ENCODE assay signal across 17 mouse cellular contexts in genomic region chr10:117103854-117104598, GRCm38 (mm10). TPM values are rescaled to one million over a fixed set of nuclear protein-coding genes. Genes with fewer than 3 reads are reported as not detected.
DNase-seq lines count a peak whose midpoint lies in the region; ATAC-seq lines count a peak whose summit lies in the region.
"Had no signal": no experiment of that assay in that cellular context is flagged by ENCODE, and none has a peak within 500 bp of the region (broad histone marks: within the 10 kb centered on the region; RNA-seq: fewer than 3 reads in every experiment).

No protein-coding gene starts in this region.

- H3K9ac ChIP-seq in heart, embryonic 12.5 days, result no peak overlapping the region
- peak overlapping the region; percentile 28 for H3K9ac ChIP-seq in liver, embryonic 15.5 days
- H3K9ac ChIP-seq: hindbrain, embryonic 12.5 days had no signal

- H3K4me1 ChIP-seq in heart, embryonic 12.5 days (replicated peaks), result peaks cover 50% of the 10 kb centered on the region
- peaks cover 90% of the 10 kb centered on the region for H3K4me1 ChIP-seq in erythroblast, embryonic 14.5 days (ENCODE audit: control insufficient read depth)
- peaks cover 79% of the 10 kb centered on the region for H3K4me1 ChIP-seq in liver, embryonic 15.5 days (replicated peaks)

- H3K4me3 ChIP-seq in heart, embryonic 12.5 days, result no peak overlapping the region
- H3K4me3 ChIP-seq in erythroblast, embryonic 14.5 days (replicated peaks), result peak overlapping the region; percentile 18
- no peak overlapping the region for H3K4me3 ChIP-seq in liver, embryonic 15.5 days (replicated peaks)
- H3K4me3 ChIP-seq: forebrain, embryonic 10.5 days; hindbrain, embryonic 12.5 days; limb, embryonic 10.5 days had no signal

- 0 out of 2 replicates have a peak overlapping the region, but pooled peaks have one; percentile 2 for H3K4me2 ChIP-seq in heart, embryonic 12.5 days
- H3K4me2 ChIP-seq in liver, embryonic 15.5 days, result peak overlapping the region; percentile 39
- H3K4me2 ChIP-seq: hindbrain, embryonic 12.5 days had no signal

- 0 out of 2 replicates have a peak, but pooled peaks cover 3% of the 10 kb centered on the region for H3K36me3 ChIP-seq in heart, embryonic 12.5 days
- H3K36me3 ChIP-seq in erythroblast, embryonic 14.5 days (ENCODE audit: control insufficient read depth), result peaks cover 70% of the 10 kb centered on the region
- peaks cover 18% of the 10 kb centered on the region for H3K36me3 ChIP-seq in liver, embryonic 15.5 days (replicated peaks)
- H3K36me3 ChIP-seq: forebrain, embryonic 10.5 days; hindbrain, embryonic 12.5 days; limb, embryonic 10.5 days had no signal

- intact Hi-C loops in heart, postnatal 25 days (cut with DNase I), result no loop called here

- ATAC-seq in heart, embryonic 12.5 days (ENCODE audit: insufficient number of reproducible peaks, low FRiP score), result peak; percentile 72
- peak; percentile 45 for ATAC-seq in liver, embryonic 15.5 days (ENCODE audit: insufficient read depth)
- ATAC-seq in monocyte, adult 5-6 weeks (replicated peaks; ENCODE audit: insufficient number of reproducible peaks, low FRiP score, low TSS enrichment, poor library complexity, severe bottlenecking), result no peak

- no peaks in the 10 kb centered on the region for H3K27me3 ChIP-seq in heart, embryonic 12.5 days (replicated peaks)
- no peaks in the 10 kb centered on the region for H3K27me3 ChIP-seq in erythroblast, embryonic 14.5 days (ENCODE audit: control insufficient read depth)
- no peaks in the 10 kb centered on the region for H3K27me3 ChIP-seq in liver, embryonic 15.5 days
- H3K27me3 ChIP-seq: hindbrain, embryonic 12.5 days had no signal

- no peaks in the 10 kb centered on the region for H3K9me3 ChIP-seq in heart, embryonic 12.5 days (replicated peaks)
- H3K9me3 ChIP-seq in erythroblast, embryonic 14.5 days (ENCODE audit: control insufficient read depth, low read length), result no peaks in the 10 kb centered on the region
- H3K9me3 ChIP-seq in liver, embryonic 15.5 days (replicated peaks), result no peaks in the 10 kb centered on the region
- H3K9me3 ChIP-seq: forebrain, embryonic 10.5 days; hindbrain, embryonic 12.5 days; limb, embryonic 10.5 days had no signal

- no peak for DNase-seq in heart, postnatal 25 days (ENCODE audit: low spot score)
- peak; percentile 70 for DNase-seq in A20 (ENCODE audit: low read depth, low spot score)
- no peak for DNase-seq in adrenal gland, postnatal 25 days
- no peak for DNase-seq in spleen, postnatal 36 days (ENCODE audit: low spot score in 2 of 2)
- DNase-seq: embryo, embryonic 11 days; lung, postnatal 14 days; right cerebral cortex, postnatal 14 days had no signal

- peak overlapping the region; percentile 80 for H3K27ac ChIP-seq in heart, embryonic 12.5 days (ENCODE audit: poor library complexity, severe bottlenecking)
- H3K27ac ChIP-seq in liver, embryonic 15.5 days (replicated peaks), result peak overlapping the region; percentile 87
- H3K27ac ChIP-seq: hindbrain, embryonic 12.5 days; limb, embryonic 10.5 days had no signal

RNA-seq across cellular contexts. Expression of gene Cct2, which starts 40.4 kb away (rescaled TPM):
- 171 and 182 TPM in 2 replicates for polyA plus RNA-seq in heart, embryonic 12.5 days (2016; fragmentation: Nextera tagmentation; extraction: Ambion mirVana)
- 100 to 1,000 TPM; 129 to 137 TPM for total RNA-seq in heart, postnatal 25 days (2021)
- polyA plus RNA-seq in erythroblast, embryonic 14.5 days (2012), result 2.0 and 3.3 TPM in 2 replicates
- 141 and 142 TPM in 2 replicates for polyA plus RNA-seq in liver, embryonic 15.5 days (2015; fragmentation: Nextera tagmentation; extraction: Ambion mirVana)
- 289 to 360 TPM (median 315 TPM) in 3 replicates for total RNA-seq in monocyte, adult 5-6 weeks (2017)
- total RNA-seq in adrenal gland, postnatal 25 days (2021), result 236 and 244 TPM in 2 replicates

RNA-seq across cellular contexts. Expression of gene Frs2, which starts 44.3 kb away (rescaled TPM):
- 23.4 and 25.0 TPM in 2 replicates for polyA plus RNA-seq in heart, embryonic 12.5 days (2016; fragmentation: Nextera tagmentation; extraction: Ambion mirVana)
- 10 to 100 TPM; 16.3 to 17.1 TPM for total RNA-seq in heart, postnatal 25 days (2021)
- polyA plus RNA-seq in erythroblast, embryonic 14.5 days (2012), result 0.26 and 0.39 TPM in 2 replicates
- 6.9 and 7.5 TPM in 2 replicates for polyA plus RNA-seq in liver, embryonic 15.5 days (2015; fragmentation: Nextera tagmentation; extraction: Ambion mirVana)
- 9.1 to 21.4 TPM (median 12.1 TPM) in 3 replicates for total RNA-seq in monocyte, adult 5-6 weeks (2017)
- total RNA-seq in adrenal gland, postnatal 25 days (2021), result 29.0 and 29.5 TPM in 2 replicates

RNA-seq across cellular contexts. Expression of gene Lrrc10, which starts 58.9 kb away (rescaled TPM):
- polyA plus RNA-seq in heart, embryonic 12.5 days (2016; fragmentation: Nextera tagmentation; extraction: Ambion mirVana), result 52.9 and 57.4 TPM in 2 replicates
- total RNA-seq in heart, postnatal 25 days (2021), result 100 to 1,000 TPM; 175 to 176 TPM
- polyA plus RNA-seq in erythroblast, embryonic 14.5 days (2012), result not detected in 2 replicates
- polyA plus RNA-seq in liver, embryonic 15.5 days (2015; fragmentation: Nextera tagmentation; extraction: Ambion mirVana), result not detected in 2 replicates
- total RNA-seq in monocyte, adult 5-6 weeks (2017), result not detected in 3 replicates
- not detected in 2 replicates for total RNA-seq in adrenal gland, postnatal 25 days (2021)
- total RNA-seq: midbrain, postnatal 0 days; neutrophil, adult 5-6 weeks had no signal
- polyA plus RNA-seq: forebrain, embryonic 10.5 days; hindbrain, embryonic 12.5 days; kidney, embryonic 16.5 days; limb, embryonic 10.5 days; midbrain, postnatal 0 days had no signal

Comparison
In these comparisons a context has a peak if more than half of its experiments do, and no peak if none do; other contexts are left out.
1. RNA of gene Lrrc10, which starts 58.9 kb away (total RNA-seq): 175 to 176 TPM in heart, postnatal 25 days; not detected in adrenal gland, postnatal 25 days and not detected in monocyte, adult 5-6 weeks; every median in the first group is over 100 times any median in the second.